Mouse (Mus musculus) ES-E14 (cell line): ENCODE measurements at regions not wholly inside any gene's neighbourhood (a gene's known extent, or its start where the extent isn't known, plus 50 kb on each side); places are given as distances from the start of the nearest gene placed in this dataset.

ENCODE experiments used
- DNase-seq: peaks from one replicate; pipeline ENCODE4 v3.0.0-alpha.2; 2013; ENCODE audit warnings: low read depth, low spot score
- H3K27ac ChIP-seq: 2 replicates; pipeline ENCODE4 v1.5.1; 2012; ENCODE audit warnings: low read depth, mild to moderate bottlenecking, low read length, moderate library complexity, mixed read lengths; ENCODE audit not compliant: poor library complexity, insufficient read depth, severe bottlenecking
- H3K36me3 ChIP-seq: 2 replicates; pipeline ENCODE4 v1.6.1; 2012; ENCODE audit warnings: mild to moderate bottlenecking, low read length, moderate library complexity, mixed read lengths; ENCODE audit not compliant: control insufficient read depth, poor library complexity, insufficient read depth, severe bottlenecking
- H3K4me1 ChIP-seq, 2 experiments: fragments of 150-350 bp in 1 of 2; sonication (generic) in 1 of 2; 2 replicates each; pipeline ENCODE4 v1.6.1; 2012; ENCODE audit warnings: low read length in 2 of 2, mild to moderate bottlenecking in 1 of 2, mixed read lengths in 1 of 2; ENCODE audit not compliant: control insufficient read depth in 2 of 2, insufficient read depth in 2 of 2, poor library complexity in 1 of 2
- H3K4me3 ChIP-seq, 2 experiments: fragments of 150-350 bp in 1 of 2; sonication (generic) in 1 of 2; 2 replicates each; pipeline ENCODE4 v1.5.1; 2012; ENCODE audit warnings: low read length in 2 of 2, low read depth in 1 of 2, mild to moderate bottlenecking in 1 of 2, mixed read lengths in 1 of 2; ENCODE audit not compliant: insufficient read depth in 1 of 2, poor library complexity in 1 of 2, severe bottlenecking in 1 of 2
- H3K9ac ChIP-seq: 2 replicates; pipeline ENCODE4 v1.6.1; 2012; ENCODE audit warnings: low read depth, mild to moderate bottlenecking, low read length, mixed read lengths; ENCODE audit not compliant: poor library complexity, insufficient read depth, severe bottlenecking
- H3K9me3 ChIP-seq: fragments of 150-350 bp; sonication (generic); 2 replicates; pipeline ENCODE4 v1.6.1; 2012; ENCODE audit warnings: low read depth, mild to moderate bottlenecking, low read length; ENCODE audit not compliant: control insufficient read depth, insufficient read depth
- CHD2 ChIP-seq: IDR thresholded peaks from 2 replicates; pipeline ENCODE4 v1.6.1; 2014; ENCODE audit warnings: mild to moderate bottlenecking, low read depth, low read length, inconsistent platforms
- HCFC1 ChIP-seq: IDR thresholded peaks from 2 replicates; pipeline ENCODE4 v1.6.1; 2012; ENCODE audit warnings: low read length, inconsistent platforms, borderline replicate concordance; ENCODE audit not compliant: insufficient read depth
- MAFK ChIP-seq: IDR thresholded peaks from 2 replicates; pipeline ENCODE4 v1.6.1; 2014; ENCODE audit warnings: mild to moderate bottlenecking, low read depth, low read length, inconsistent platforms; ENCODE audit not compliant: insufficient read depth
- ZC3H11A ChIP-seq: IDR thresholded peaks from 2 replicates; pipeline ENCODE4 v1.6.1; 2012; ENCODE audit warnings: low read depth, mild to moderate bottlenecking, inconsistent platforms, low read length, borderline replicate concordance
- ZNF384 ChIP-seq: IDR thresholded peaks from 2 replicates; pipeline ENCODE4 v1.6.1; 2012; ENCODE audit warnings: low read depth, low read length, inconsistent platforms
- in situ Hi-C, 2 experiments: fragments of 600-800 bp; cut with MboI; formaldehyde crosslinking; loops; one replicate each; pipeline ENCODE4 v1.15.1; 2025; ENCODE audit warnings: low sequenced_read_pairs in 2 of 2, inconsistent platforms in 1 of 2; ENCODE audit not compliant: unreplicated experiment in 2 of 2

GRCm38 (mm10) chr12:70645407-70645806 lies 179.9 kb upstream of the Frmd6 start:
- no peak overlapping the region for H3K4me3 ChIP-seq
- no peaks in the 10 kb centered on the region for H3K9me3 ChIP-seq
- TF ChIP-seq ZNF384 = no peak
- no peak for TF ChIP-seq HCFC1
- no peak for TF ChIP-seq MAFK
- no peak for TF ChIP-seq CHD2
- no peak for TF ChIP-seq ZC3H11A
- DNase-seq = no peak
- H3K36me3 ChIP-seq = no peaks in the 10 kb centered on the region
- H3K9ac ChIP-seq = no peak overlapping the region
- in situ Hi-C loops = no loop called here
- H3K27ac ChIP-seq = no peak overlapping the region
- no peaks in the 10 kb centered on the region for H3K4me1 ChIP-seq

GRCm38 (mm10) chr12:70647516-70647915 lies 177.8 kb upstream of the Frmd6 start:
- no peak for DNase-seq
- no peak overlapping the region for H3K9ac ChIP-seq
- H3K36me3 ChIP-seq = no peaks in the 10 kb centered on the region
- no peaks in the 10 kb centered on the region for H3K9me3 ChIP-seq
- no peak for TF ChIP-seq MAFK
- TF ChIP-seq ZNF384 = no peak
- TF ChIP-seq CHD2 = no peak
- TF ChIP-seq HCFC1 = no peak
- no peak for TF ChIP-seq ZC3H11A
- H3K4me1 ChIP-seq = no peaks in the 10 kb centered on the region
- H3K4me3 ChIP-seq = no peak overlapping the region
- in situ Hi-C loops = no loop called here
- no peak overlapping the region for H3K27ac ChIP-seq

GRCm38 (mm10) chr12:70648179-70648811 lies 177.0 kb upstream of the Frmd6 start:
- no peak overlapping the region for H3K27ac ChIP-seq
- H3K36me3 ChIP-seq = no peaks in the 10 kb centered on the region
- no peaks in the 10 kb centered on the region for H3K9me3 ChIP-seq
- in situ Hi-C loops = no loop called here
- H3K4me3 ChIP-seq = no peak overlapping the region
- no peaks in the 10 kb centered on the region for H3K4me1 ChIP-seq
- TF ChIP-seq ZC3H11A (no peak), CHD2 (no peak), HCFC1 (no peak), MAFK (no peak), ZNF384 (no peak)
- no peak overlapping the region for H3K9ac ChIP-seq
- DNase-seq = no peak

GRCm38 (mm10) chr12:70648812-70649188 lies 176.5 kb upstream of the Frmd6 start:
- no peak for TF ChIP-seq ZNF384
- no peak for TF ChIP-seq ZC3H11A
- no peak for TF ChIP-seq HCFC1
- TF ChIP-seq CHD2 = no peak
- no peak for TF ChIP-seq MAFK
- Histone ChIP-seq H3K4me1 (no peaks in the 10 kb centered on the region), H3K9me3 (no peaks in the 10 kb centered on the region), H3K9ac (no peak overlapping the region), H3K36me3 (no peaks in the 10 kb centered on the region), H3K4me3 (no peak overlapping the region), H3K27ac (no peak overlapping the region)
- in situ Hi-C loops = no loop called here
- DNase-seq = no peak

- DNase-seq = no peak
- Histone ChIP-seq H3K36me3 (no peaks in the 10 kb centered on the region), H3K9ac (no peak overlapping the region), H3K4me3 (no peak overlapping the region), H3K9me3 (no peaks in the 10 kb centered on the region), H3K27ac (no peak overlapping the region), H3K4me1 (no peaks in the 10 kb centered on the region)
- in situ Hi-C loops = no loop called here
- no peak for TF ChIP-seq ZC3H11A
- TF ChIP-seq HCFC1 = no peak
- no peak for TF ChIP-seq MAFK
- no peak for TF ChIP-seq CHD2
- no peak for TF ChIP-seq ZNF384
Observed at GRCm38 (mm10) chr12:70649691-70650090, 175.6 kb upstream of the Frmd6 start.
